Mouse (Mus musculus) right cerebral cortex, postnatal 25 days (tissue): ENCODE data around the gene Pgam5.

ENCODE experiments used
- DNase-seq: peaks from one replicate; pipeline ENCODE4 v3.0.0; 2022

Gene Pgam5

DNA sequence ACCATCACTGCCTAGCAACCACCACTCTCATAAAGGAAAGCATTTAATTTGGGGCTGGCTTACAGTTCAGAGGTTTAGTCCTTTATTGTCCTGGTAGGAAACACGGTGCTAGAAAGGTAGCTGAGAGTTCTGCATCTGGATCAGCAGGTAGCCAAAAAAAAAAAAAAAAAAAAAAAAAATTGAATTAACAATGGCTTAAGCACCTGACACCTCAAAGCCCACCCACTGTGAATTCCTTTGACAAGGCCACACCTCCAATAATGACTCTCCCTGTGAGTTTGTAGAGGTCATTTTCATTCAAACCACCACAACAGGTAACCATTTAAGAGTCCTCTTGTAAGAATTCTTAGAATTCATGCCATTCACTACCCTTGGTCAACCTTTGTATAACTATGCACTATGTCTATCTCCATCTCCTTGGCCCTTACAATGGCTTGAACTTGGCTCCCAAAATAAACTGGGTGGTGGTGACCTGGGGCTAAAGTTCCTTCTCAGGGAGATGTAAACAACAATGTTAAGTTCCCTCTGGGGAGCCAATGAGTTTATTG is 42.3 kb downstream of the Pgam5 start:
- no peak for DNase-seq

- no peak for DNase-seq
These were observed 44.7 kb downstream of the Pgam5 start for GRCm38 (mm10) chr5:110225056-110225455.

DNA sequence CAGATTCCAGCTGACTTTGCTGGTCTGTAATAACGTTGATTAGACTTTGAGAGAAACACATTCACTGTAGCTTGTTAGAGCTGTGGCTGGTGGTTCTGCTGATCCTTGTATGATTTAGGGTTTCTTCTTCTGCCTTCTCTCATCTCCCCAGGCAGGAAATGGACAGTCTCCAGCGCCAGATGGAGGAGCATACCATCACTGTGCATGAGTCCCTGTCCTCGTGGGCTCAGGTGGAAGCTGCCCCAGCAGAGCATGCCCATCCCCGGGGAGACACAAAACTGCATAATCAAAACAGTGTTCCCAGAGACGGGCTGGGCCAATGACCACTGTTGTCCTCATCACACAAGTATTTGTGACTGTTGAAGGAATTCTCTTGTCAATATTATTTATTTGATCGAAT is 47.0 kb downstream of the Pgam5 start:
- DNase-seq = no peak

DNA sequence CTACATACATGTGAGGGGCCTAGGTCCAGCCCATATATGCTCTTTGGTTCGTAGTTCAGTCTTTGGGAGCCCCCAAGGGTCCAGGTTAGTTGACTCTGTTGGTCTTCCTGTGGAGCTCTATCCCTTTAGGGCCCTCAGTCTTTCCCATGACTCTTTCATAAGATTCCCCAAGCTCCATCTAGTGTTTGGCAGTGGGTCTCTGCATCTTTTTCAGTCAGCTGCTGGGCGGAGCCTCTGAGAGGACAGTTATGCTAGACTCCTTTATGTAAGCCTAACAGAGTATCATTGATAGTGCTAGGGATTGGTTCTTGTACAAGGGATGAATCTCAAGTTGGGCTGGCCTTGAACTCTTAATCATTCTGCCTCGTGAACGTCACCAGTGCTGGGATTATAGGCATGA is 49.4 kb downstream of the Pgam5 start:
- DNase-seq = no peak

DNA sequence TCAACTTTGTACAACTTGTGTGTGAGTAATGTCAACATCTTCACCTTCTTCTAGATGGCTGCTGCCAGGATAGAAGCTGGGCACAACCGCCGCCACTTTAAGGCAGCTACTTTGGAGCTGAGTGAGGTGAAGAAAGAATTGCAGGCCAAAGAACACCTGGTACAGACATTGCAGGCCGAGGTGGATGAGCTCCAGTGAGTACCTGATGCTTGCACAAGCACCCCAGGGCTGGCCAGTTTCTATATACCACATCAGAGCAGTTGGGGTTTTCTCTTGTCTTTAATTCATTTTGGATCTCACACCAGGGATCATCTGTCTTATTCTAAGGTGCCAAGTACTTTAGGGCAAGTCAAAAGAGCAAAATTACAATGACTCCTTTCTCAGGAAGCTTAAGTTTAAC is 52.9 kb downstream of the Pgam5 start:
- DNase-seq = no peak

- DNase-seq = no peak
These were observed 58.4 kb downstream of the Pgam5 start for GRCm38 (mm10) chr5:110211312-110211711.
